Mouse (Mus musculus): Measurements from ENCODE around the gene Coq9. TPM values are rescaled to one million over a fixed set of nuclear protein-coding genes. Genes with fewer than 3 reads are reported as not detected.

Gene Coq9
- polyA plus RNA-seq (2015; fragmentation: Nextera tagmentation; extraction: Ambion mirVana), result 45.5 and 48.3 TPM in 2 replicates

- peak; percentile 97 for DNase-seq (ENCODE audit: low spot score)
These were observed at the start of gene Coq9, which contains the start of gene Ciapin1 for GRCm38 (mm10) chr8:94837662-94838574. Coq9 (plus strand) TSS chr8:94838321. Ciapin1 (minus strand) TSS chr8:94838358.

GRCm38 (mm10) chr8:94789256-94789955 is 48.7 kb upstream of the Coq9 start:
- DNase-seq (ENCODE audit: low spot score), result no peak

- no peak for DNase-seq (ENCODE audit: low spot score)
These were observed 43.8 kb upstream of the Coq9 start for GRCm38 (mm10) chr8:94794368-94794767.

- DNase-seq (ENCODE audit: low spot score), result no peak
These were observed 43.3 kb upstream of the Coq9 start for GRCm38 (mm10) chr8:94794782-94795181.

GRCm38 (mm10) chr8:94800278-94800968 is 37.7 kb upstream of the Coq9 start:
- DNase-seq (ENCODE audit: low spot score), result peak; percentile 12

- DNase-seq (ENCODE audit: low spot score), result no peak
These were observed 36.6 kb upstream of the Coq9 start for GRCm38 (mm10) chr8:94801293-94802095.

GRCm38 (mm10) chr8:94802375-94802774 is 35.7 kb upstream of the Coq9 start:
- DNase-seq (ENCODE audit: low spot score), result peak; percentile 19

GRCm38 (mm10) chr8:94803551-94803950 is 34.6 kb upstream of the Coq9 start:
- no peak for DNase-seq (ENCODE audit: low spot score)

GRCm38 (mm10) chr8:94804546-94805340 is 33.4 kb upstream of the Coq9 start:
- no peak for DNase-seq (ENCODE audit: low spot score)

- DNase-seq (ENCODE audit: low spot score), result no peak
These were observed 32.3 kb upstream of the Coq9 start for GRCm38 (mm10) chr8:94805811-94806210.

- DNase-seq (ENCODE audit: low spot score), result no peak
These were observed 30.6 kb upstream of the Coq9 start for GRCm38 (mm10) chr8:94807506-94807905.

GRCm38 (mm10) chr8:94808372-94808771 is 29.7 kb upstream of the Coq9 start:
- DNase-seq (ENCODE audit: low spot score), result no peak

- no peak for DNase-seq (ENCODE audit: low spot score)
These were observed 28.0 kb upstream of the Coq9 start, which contains the start of gene Ccl17 for GRCm38 (mm10) chr8:94810153-94810552. Ccl17 (plus strand) TSS chr8:94810453.

GRCm38 (mm10) chr8:94810855-94811254 is 27.3 kb upstream of the Coq9 start:
- DNase-seq (ENCODE audit: low spot score), result no peak

GRCm38 (mm10) chr8:94811654-94812053 is 26.5 kb upstream of the Coq9 start:
- DNase-seq (ENCODE audit: low spot score), result no peak

GRCm38 (mm10) chr8:94812645-94813098 is 25.4 kb upstream of the Coq9 start:
- DNase-seq (ENCODE audit: low spot score), result peak; percentile 80

- DNase-seq (ENCODE audit: low spot score), result no peak
These were observed 23.6 kb upstream of the Coq9 start for GRCm38 (mm10) chr8:94814556-94814955.

GRCm38 (mm10) chr8:94817933-94818332 is 20.2 kb upstream of the Coq9 start:
- peak; percentile 13 for DNase-seq (ENCODE audit: low spot score)

- no peak for DNase-seq (ENCODE audit: low spot score)
These were observed 18.4 kb upstream of the Coq9 start for GRCm38 (mm10) chr8:94819671-94820179.

- no peak for DNase-seq (ENCODE audit: low spot score)
These were observed 17.6 kb upstream of the Coq9 start for GRCm38 (mm10) chr8:94820553-94820952.

Measured in thymus, postnatal 0 days (tissue).